Mouse (Mus musculus): Measurements from ENCODE around the gene Cdk10.
"Not testable (repeated sequence)": the region's sequence is repeated elsewhere in the genome, so short reads cannot be mapped to it uniquely, and the experiment has no call there.

The Cdk10 gene

GRCm38 (mm10) chr8:123233760-123234159 lies 9.1 kb downstream of the Cdk10 start:
- no peak for DNase-seq

- no peak for DNase-seq
These were observed 10.4 kb downstream of the Cdk10 start for GRCm38 (mm10) chr8:123234918-123235519.

- DNase-seq = peak; percentile 93
These were observed 11.2 kb downstream of the Cdk10 start, which contains the start of gene Spata2l for GRCm38 (mm10) chr8:123235520-123236497. Spata2l (minus strand) TSS chr8:123236233.

GRCm38 (mm10) chr8:123239398-123239797 lies 14.8 kb downstream of the Cdk10 start:
- no peak for DNase-seq

DNA sequence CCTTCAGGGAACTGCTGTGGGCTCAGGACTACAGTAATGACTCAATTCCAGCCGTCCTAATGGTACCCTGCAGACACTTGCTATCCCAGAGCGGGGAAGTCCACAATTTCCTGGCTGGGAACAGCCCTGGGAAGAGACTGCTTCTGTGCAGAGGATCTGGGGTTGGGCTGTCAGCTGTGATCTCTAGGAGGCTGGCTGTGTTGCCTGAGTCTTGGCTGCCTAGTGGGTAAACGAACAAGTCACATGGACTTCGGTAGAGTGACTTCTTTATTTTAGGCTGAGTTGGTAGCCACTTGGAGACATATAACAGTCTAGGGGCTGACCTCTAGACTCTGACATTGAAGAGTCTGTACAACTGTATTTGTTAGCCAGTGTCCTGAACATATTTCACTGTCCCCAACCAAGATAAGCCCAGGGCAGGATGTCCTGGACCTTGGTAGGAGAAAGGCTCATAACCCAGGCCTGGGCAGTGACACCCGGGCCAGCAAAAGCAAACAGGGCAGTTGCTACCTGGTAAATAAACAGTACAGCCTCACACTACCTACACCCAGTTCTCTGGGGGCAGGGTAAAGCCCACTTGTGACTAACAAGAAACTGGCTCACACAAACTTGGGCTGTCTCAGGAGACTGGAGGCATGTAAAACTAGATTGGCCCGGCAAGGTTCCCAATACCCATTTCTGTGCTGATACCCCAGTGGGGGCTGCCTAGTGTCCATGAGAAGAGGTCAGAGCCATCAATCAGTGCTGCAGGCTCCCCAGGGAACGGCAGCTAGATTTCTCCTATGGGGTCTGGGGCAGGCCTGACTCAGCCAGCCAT lies 17.7 kb downstream of the Cdk10 start:
- DNase-seq = no peak

DNA sequence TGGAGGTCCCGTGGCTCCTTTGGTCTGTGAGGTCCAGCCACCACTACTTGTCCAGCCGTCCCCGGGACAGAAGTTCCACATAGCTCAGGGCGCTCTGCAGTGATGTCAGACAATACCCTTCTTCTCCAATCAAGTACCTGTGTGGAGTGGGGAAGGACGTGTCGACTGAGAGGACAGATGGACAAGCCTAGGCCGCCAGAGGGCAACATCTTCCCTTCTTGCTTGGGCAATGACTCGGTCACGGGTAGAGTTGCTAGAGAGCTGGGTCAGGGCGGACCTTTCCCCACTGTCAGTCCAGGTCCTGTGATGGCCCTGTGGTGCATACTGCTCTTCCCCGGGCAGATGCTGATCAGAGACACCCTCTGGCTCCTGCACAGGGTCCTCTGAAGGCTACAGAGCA lies 18.4 kb downstream of the Cdk10 start:
- no peak for DNase-seq

GRCm38 (mm10) chr8:123244382-123244781 lies 19.7 kb downstream of the Cdk10 start:
- no peak for DNase-seq

DNA sequence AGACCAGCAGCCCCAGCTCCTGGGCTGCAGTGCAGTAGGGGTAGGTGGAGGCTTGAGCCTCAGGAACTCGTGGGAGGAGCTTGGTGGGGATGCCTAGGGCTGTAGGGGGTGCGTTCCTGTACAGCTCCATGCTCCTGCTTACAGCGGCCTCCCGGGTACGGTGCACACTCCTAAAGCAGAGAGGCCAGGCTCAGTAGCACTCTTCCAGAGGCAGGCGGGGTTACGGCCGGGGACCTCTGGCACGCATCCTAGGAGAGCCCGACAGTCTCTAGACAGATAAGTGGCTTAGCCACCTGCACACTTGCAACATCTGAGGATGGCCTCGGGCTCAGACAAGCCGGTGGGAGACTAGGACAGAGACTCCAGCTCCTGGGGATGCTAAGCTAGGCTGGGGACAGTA lies 20.9 kb downstream of the Cdk10 start:
- DNase-seq = no peak

- DNase-seq = no peak
These were observed 23.1 kb downstream of the Cdk10 start for GRCm38 (mm10) chr8:123247748-123248147.

DNA sequence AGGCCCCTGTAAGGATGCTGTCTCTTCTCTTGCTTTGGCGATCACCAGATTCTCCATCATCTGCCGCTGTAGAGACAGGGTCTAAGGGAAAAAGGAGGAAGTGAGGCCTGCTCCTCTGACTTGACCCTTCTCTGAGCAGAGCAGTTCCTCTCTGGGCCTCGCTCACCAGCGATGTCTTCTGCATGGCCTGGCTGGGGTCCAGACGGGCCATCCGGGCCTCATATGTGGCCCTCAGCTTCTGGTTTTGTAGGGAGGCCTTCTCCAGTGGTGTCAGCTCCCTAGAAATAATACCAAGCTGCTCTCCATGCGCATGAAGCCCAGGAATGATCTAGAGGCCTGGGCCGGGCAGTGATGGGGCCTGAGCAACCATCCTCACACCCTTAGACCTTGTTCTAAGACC lies 24.0 kb downstream of the Cdk10 start:
- no peak for DNase-seq

DNA sequence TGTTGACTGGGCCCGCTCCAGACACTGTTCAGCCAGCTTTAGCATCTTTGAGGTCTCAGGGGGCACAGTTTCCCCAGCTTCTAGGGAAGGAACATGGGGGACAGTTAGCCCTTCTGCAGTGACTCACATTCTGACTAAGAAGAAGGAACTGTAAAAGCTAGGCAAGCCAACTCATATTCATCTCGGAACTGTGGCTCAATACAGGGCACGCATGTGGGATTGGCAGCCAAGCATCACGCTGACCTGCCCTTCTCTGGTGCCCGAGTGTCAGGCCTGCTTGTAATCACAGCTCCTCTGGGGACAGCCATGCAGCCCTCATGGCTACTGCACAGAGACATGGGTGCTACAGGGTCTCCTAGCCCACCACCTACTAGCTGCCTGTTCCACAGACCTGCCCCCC lies 26.3 kb downstream of the Cdk10 start:
- no peak for DNase-seq

GRCm38 (mm10) chr8:123252925-123253324 lies 28.3 kb downstream of the Cdk10 start:
- DNase-seq = no peak

GRCm38 (mm10) chr8:123253451-123254098 lies 28.9 kb downstream of the Cdk10 start:
- peak; percentile 33 for DNase-seq

DNA sequence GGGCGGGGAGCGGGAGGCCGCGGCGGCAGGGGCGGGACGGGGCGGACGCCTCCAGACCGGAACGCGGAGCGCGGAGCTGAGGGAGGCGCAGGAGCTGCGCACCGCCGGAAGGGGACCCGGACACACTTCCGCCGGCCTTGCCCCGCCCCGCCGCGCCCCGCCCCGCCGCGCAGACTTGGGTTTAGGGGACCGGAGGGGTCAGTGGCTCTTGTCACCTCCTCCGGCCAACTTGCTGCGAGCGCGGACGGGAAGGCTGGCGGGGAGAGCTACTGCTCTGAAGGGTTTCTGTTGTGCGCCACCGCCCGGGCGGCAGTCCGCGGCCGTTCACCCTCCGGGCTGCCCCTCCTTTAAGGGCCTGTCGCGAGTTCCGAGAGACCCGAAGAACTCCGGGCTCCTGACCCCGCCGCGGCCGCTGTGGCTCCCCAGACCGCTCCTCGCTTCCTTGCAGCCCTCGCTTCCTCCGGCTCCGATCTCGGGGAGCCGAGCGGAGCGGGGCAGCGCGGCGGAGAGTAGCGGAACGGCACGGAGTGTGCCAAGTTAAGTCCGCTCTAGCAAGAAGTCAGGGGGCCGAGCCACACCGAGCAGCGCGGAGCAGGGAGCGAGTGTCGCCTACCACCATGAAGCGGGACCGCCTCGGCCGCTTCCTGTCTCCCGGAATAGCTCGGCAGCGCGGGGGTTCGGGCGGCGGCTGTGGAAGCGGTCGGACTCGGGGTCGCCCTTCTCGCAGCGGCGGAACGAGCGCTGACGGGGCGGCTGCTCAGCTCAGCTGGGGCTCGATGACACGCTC lies 29.6 kb downstream of the Cdk10 start, which contains the start of the genes Zfp276 and Vps9d1:
Zfp276 (plus strand) TSS at position 97 of the 787 bp plus-strand sequence.
Vps9d1 (minus strand) TSS at position 250 of the 787 bp plus-strand sequence.
- peak; percentile 92 for DNase-seq

DNA sequence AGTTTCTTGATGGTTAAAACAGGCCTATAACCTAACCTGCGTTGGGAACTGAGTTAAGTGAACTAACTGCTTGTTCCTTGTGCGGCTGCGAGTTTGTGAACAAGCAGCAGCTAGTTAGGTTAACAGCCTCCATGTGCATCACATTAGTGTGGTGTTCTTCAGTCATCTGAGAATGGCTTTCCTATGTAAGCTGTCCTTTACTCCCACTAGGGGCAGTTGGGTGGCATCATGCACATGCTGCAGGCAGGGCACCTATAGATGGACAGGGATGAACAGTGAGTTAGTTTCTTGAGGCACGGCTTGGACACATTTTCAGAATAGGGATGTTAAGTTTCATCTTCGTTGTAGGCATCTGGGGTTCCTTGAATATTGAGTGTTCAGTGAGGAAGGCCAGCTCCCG lies 30.5 kb downstream of the Cdk10 start:
- DNase-seq = no peak

DNA sequence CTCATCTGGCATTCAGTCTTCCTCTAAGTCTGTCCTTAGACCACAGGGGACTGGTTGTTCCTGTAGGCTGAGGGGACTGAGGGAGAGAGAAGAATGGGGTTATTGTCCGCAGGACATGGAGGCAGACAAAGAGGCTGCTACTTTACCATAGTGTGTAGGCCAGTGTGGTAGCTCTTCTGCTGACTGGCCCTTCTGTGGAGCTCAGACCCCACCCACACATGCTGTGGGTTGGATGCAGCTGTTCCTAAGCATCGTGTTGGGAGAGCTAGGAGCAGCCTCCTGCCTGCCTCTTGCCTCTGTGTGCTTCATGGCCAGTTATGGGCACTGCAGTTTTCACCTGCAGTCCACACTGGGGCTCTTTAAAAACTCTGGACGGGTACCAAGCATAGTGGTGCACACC lies 32.5 kb downstream of the Cdk10 start:
- no peak for DNase-seq

DNA sequence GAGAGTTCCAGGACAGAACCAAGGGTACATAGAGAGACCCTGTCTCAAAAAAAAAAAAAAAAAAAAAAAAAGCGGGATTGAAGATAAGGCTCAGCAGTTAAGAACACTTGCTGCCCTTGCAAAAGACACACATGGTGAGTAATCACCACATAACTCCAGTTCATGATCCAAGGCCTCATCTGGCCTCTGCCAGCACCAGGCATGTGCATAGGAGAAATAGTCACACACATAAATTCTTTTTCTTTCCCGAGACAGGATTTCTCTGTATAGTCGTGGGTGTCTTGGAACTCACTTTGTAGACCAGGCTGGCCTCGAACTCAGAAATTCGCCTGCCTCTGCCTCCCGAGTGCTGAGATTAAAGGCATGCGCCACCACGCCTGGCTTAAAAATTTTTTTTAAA lies 33.0 kb downstream of the Cdk10 start:
- DNase-seq = not testable (repeated sequence)

- DNase-seq = peak; percentile 43
These were observed 43.4 kb downstream of the Cdk10 start for GRCm38 (mm10) chr8:123267926-123268656.

DNA sequence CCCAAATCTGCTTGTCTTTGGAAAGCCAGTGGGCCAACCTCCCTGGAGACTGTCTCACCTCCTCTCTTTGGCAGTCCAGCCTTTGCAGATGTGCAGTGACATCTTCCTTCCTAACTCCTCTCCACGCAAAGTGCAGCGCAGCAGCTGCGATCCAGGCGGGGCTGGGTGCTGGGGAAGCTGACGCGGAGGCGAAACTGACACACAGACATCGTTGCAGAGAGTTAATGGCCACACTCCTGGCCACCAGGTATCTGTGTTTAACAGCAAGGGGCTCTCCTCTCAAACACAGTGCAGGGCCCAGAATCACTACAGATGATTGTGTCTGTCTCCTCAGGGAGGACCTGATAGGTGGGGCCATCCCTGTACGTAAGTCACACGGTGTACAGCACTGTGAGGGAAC lies 46.5 kb downstream of the Cdk10 start:
- no peak for DNase-seq

GRCm38 (mm10) chr8:123271901-123272300 lies 47.3 kb downstream of the Cdk10 start:
- no peak for DNase-seq

GRCm38 (mm10) chr8:123274447-123274846 lies 49.8 kb downstream of the Cdk10 start:
- no peak for DNase-seq

All from embryo, embryonic 11 days (tissue).